Mouse (Mus musculus) bone marrow macrophage, adult 2 months (primary cell): ENCODE results near the gene Fam81a.

Experiments
- CTCF ChIP-seq: IDR thresholded peaks from 2 replicates; pipeline ENCODE4 v1.5.1; 2012; ENCODE audit warnings: low read depth, mild to moderate bottlenecking, low read length, moderate library complexity
- POLR2A ChIP-seq: IDR thresholded peaks from 2 replicates; pipeline ENCODE4 v1.6.1; 2012; ENCODE audit warnings: mild to moderate bottlenecking, low read depth, low read length, borderline replicate concordance

GRCm38 (mm10) chr9:70174291-70174848, 32.0 kb upstream of the Fam81a start:
- TF ChIP-seq CTCF (no peak), POLR2A (no peak)
